Mouse (Mus musculus): Measurements from ENCODE around the gene Lrp1.

Gene Lrp1

DNA sequence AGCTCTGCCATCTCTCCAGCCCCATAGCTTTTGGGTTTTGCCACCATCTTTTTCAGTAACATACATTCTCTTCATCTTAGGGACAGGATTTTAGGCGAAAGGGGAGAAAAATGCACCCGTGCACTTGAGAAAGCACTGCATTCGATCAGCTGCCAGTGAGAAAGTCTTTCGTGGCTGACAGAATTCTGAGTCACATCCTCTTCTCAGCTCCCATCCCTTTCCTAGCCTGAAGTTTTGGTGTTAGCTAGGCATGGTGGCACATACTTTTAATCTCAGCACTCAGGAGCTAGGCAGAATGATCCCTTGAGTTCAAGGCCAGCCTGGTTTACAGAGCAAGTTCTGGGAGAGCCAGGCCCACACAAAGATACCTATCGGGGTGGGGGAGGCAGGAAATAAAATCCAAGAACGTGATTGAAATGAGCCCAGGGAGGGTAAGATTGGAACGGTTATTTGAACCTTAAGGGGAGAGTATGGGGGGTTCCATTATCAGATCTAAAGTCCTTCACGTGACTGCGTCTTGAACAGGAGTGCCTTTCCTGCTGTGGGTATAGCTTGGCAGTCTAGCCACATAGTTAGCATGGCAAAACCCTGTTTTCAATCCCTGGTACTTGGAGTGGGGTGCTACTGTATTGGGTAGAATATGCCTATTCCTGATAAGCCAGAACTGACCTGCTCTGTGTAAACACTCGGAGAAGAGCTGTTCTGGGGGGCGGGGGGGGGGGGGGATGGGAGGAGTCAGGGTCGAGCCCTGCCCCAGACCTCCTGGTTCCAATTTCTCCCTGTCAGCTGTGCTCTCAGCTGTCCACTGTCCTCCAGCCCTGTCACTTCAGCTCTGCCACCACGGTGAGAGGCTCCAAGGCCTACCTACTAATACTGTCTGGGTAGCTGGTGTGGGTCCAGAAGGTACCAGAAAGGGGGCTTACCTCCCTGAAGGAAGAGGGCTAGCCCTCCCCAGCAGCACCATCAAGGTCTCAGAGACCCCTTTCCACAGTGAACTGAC, 119.8 kb downstream of the Lrp1 start, which contains the start of gene Stac3:
Gene Stac3, plus strand, starts transcription at position 793 of the 1,000 bp plus-strand sequence.
- DNase-seq (ENCODE audit: low read depth) = no peak

DNA sequence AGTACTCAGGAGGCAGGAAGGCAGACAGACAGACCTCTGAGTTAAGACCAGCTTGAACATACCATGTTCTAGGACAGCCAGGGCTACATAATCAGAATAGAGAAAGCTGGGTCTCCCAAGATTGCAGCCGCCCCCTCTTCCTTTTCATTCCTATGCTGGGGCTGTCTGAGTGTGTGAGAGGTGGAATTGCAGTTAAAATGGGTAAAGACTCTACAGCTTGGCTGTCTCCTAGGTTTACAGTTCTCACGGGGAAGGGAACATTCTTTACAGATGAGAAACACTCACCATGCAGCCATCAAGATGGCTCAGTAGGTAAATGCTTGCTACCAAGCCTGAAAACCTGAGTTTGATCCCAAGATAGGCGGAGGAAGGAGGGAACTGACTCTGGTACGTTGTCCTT, 120.9 kb downstream of the Lrp1 start:
- no peak for DNase-seq (ENCODE audit: low read depth)

DNA sequence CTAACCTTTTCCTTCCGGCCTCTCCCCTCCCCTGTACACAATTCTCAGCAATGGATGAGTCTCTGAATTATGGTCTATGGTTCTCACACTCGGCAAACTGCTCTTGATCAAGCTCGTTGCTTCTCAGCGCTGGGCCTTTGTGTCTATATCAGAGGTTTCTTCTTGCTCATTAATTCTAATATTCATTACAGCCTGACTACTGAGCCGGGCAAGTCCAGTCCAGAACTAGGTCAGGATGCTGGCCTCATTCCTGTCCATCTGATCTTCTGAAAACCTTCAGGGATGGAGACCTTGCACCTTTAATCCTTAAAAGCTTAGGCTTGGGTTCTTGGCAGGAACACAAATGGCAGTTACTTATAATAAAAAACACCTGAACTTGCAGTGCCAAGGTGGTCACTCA, 121.4 kb downstream of the Lrp1 start:
- DNase-seq (ENCODE audit: low read depth) = no peak

DNA sequence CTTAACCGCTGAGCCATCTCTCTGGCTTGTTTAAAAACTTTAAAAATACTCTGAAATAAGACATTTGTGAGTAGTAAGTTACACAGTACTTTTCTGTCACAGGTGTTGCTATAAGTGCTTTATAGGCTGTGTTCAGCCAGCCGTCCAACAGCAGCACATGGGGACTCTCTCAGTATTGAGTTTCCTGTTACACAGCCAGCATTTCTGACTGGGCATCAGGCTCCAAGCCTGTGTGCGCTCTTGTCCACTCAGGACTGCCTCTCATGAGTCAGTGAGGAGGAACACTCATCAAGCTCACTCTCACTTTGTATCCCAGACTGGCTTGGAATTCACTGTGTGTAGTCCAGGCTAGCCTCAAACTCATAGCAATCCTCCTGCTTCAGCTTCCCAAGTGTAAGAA, 124.8 kb downstream of the Lrp1 start:
- DNase-seq (ENCODE audit: low read depth) = no peak

DNA sequence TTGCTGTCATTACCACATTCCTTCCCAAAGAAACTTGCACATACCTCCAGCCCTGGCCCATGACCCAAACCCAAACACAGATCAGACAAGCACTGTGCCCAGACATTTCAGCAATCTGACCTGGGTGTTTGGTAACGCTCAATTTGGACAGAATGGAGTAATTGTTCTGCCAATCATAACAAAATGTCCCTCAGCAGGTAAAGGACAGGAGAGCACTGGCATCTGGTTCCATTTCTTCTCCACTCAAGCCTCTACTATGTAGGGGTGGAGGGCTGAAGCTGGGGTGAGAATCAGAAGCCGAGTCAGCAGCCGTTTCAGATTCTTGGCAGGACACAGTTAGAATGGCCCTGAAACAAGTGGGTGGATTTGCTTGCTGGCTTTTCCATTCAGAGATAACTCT, 128.8 kb downstream of the Lrp1 start:
- DNase-seq (ENCODE audit: low read depth) = no peak

DNA sequence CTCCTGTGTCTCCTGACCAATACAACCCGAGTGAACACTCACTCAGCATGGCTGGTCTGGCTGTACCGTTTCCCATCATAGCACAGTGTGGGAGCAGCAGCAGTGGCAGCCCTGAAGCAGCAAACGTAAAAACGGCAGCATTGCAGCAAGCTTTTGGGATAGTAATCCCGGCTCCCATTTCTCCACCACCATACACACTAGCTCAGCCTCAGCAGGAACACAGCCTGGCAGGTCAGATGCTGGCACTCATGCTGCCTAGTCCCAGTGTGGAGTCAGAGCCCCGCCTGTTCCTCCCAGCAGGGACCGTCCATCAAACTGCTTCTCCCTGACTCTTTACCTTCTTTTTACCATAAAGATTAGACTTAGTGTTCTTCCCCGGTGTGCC, 129.8 kb downstream of the Lrp1 start:
- no peak for DNase-seq (ENCODE audit: low read depth)

DNA sequence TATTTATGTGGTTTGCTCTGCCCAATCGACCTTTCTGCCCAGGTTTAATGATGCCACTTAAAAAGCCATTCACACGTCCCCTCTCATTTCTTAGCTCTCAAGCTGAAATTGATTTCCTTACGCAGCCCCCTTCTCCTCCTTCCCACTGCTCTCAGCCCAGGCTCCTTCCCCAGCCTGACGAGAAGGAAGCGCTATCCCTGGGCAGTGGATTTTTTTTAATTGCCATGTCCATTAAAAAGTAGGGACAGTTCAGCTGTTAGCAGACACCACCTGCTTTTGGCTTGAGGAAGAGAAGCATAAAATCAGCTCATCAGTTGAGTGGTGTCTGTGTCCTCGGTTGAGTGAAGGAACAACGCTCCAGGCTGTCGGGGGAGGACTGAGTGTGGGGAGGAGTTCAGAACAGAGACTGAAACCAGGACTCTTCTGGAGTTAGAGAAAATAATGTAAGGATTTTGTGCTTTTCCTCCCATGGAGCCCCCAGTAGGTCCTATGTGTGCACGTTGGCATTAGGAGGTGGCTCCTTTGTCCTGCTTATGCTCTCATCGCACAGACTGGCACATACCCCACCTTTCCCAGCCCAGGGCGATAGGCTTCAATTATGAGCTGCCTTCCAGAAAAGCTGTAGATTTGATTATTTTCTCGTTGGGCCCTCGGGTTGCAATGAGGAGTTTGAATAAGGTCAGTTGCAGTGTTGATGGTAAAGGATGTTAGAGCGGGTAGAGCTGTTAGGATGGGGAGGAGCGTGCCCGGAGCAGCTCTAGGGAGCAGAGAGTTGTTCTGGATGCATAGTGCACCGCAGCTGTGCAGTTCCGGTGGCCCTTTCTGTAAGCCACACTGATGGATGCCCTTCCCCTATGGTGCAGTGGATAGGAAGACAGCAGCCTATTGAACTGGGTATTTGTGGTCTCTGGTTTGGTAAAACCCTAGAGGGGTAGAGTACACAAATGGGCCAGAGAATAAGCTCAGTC, 130.5 kb downstream of the Lrp1 start:
- no peak for DNase-seq (ENCODE audit: low read depth)

DNA sequence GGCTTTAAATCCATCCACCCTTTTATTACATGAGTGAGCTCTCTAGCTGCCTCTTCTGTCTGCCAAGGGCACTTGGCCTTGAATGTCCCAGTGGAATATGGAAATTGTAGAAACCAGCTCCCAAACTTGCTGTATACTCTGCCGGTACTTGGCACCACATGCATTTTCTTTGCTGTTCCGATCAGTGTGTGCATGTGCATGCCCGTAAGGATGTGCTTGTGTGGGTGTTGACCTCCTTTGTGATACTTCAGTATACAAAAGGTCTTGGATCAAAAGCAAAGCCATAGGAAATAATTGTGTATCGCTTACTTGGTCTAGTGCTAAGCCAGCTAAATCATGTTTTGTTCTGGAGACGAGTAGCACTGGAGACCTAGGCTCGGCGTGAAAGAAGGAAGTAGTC, 132.1 kb downstream of the Lrp1 start:
- no peak for DNase-seq (ENCODE audit: low read depth)
